Mouse (Mus musculus) MEL (cell line): ENCODE results near the gene Kcnd3.

Experiments
- CTCF ChIP-seq, 3 experiments: IDR thresholded peaks in 2 of 3; conservative IDR thresholded peaks in 1 of 3; 2 replicates each; pipeline ENCODE4 v1.5.1; 2011 to 2012; ENCODE audit warnings: low read length in 3 of 3, low read depth in 2 of 3, mild to moderate bottlenecking in 2 of 3, improper control_type of control experiment in 1 of 3, inconsistent platforms in 1 of 3, mixed read lengths in 1 of 3, moderate library complexity in 1 of 3; ENCODE audit not compliant: control insufficient read depth in 1 of 3, insufficient read depth in 1 of 3, poor library complexity in 1 of 3, severe bottlenecking in 1 of 3
- EP300 ChIP-seq, 2 experiments: IDR thresholded peaks; 2 replicates each; pipeline ENCODE4 v1.6.1; 2011; ENCODE audit warnings: improper control_type of control experiment in 2 of 2, low read length in 2 of 2, low read depth in 1 of 2, mild to moderate bottlenecking in 1 of 2
- JUND ChIP-seq: IDR thresholded peaks from 2 replicates; pipeline ENCODE4 v1.6.1; 2011; ENCODE audit warnings: low read depth, mild to moderate bottlenecking, improper control_type of control experiment, low read length
- POLR2A ChIP-seq, 2 experiments: IDR thresholded peaks; 2 replicates each; pipeline ENCODE4 v1.6.1; 2011 to 2012; ENCODE audit warnings: low read length in 2 of 2, mild to moderate bottlenecking in 2 of 2, control low read depth in 1 of 2, improper control_type of control experiment in 1 of 2, low read depth in 1 of 2, moderate library complexity in 1 of 2; ENCODE audit not compliant: control insufficient read depth in 1 of 2, insufficient read depth in 1 of 2, poor library complexity in 1 of 2
- POLR2AphosphoS5 ChIP-seq: IDR thresholded peaks from 2 replicates; pipeline ENCODE4 v1.6.1; 2012; ENCODE audit warnings: low read depth, borderline replicate concordance, mild to moderate bottlenecking, inconsistent platforms, low read length, moderate library complexity, mixed read lengths
- USF2 ChIP-seq, 2 experiments: IDR thresholded peaks; 2 replicates each; pipeline ENCODE4 v1.6.1; 2011 to 2012; ENCODE audit warnings: improper control_type of control experiment in 2 of 2, low read length in 2 of 2, borderline replicate concordance in 1 of 2, inconsistent platforms in 1 of 2, low read depth in 1 of 2, mild to moderate bottlenecking in 1 of 2; ENCODE audit not compliant: insufficient read depth in 1 of 2

DNA sequence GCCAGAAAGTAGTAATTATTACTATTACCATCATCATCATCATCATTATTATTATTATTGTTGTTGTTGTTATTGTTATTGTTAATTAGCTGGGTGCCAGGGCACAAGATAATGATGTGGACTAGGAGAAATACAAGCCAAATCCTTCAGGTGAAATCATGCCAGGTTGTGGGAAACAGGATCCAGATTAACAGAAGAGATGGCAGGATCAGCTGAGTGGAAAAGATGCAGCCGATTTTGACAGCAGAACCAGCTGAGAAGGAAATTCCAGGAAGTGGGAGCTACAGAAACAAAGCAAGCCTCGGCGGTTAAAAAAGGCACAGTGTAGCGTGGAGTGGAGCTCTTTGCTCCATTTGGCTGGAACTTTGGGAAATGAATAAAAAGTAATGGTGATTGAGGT, 171.0 kb downstream of the Kcnd3 start:
- TF ChIP-seq POLR2A (IDR thresholded peaks at IDR 0.05; ENCODE audit: control insufficient read depth in 1 of 2, insufficient read depth in 1 of 2, low read depth in 1 of 2, low read length in 2 of 2, poor library complexity in 1 of 2), result no peak
- no peak for TF ChIP-seq JUND
- no peak for TF ChIP-seq CTCF (IDR thresholded peaks at IDR 0.05 in 2 of 3, conservative IDR thresholded peaks at IDR 0.05 in 1 of 3; ENCODE audit: control insufficient read depth in 1 of 3, insufficient read depth in 1 of 3, low read depth in 2 of 3, low read length in 3 of 3, poor library complexity in 1 of 3, severe bottlenecking in 1 of 3)
- no peak for TF ChIP-seq POLR2AphosphoS5
- no peak for TF ChIP-seq EP300 (IDR thresholded peaks at IDR 0.05; ENCODE audit: low read depth in 1 of 2, low read length in 2 of 2)
- no peak for TF ChIP-seq USF2 (IDR thresholded peaks at IDR 0.05; ENCODE audit: borderline replicate concordance in 1 of 2, insufficient read depth in 1 of 2, low read depth in 1 of 2, low read length in 2 of 2)
